Mouse (Mus musculus) heart, embryonic 15.5 days (tissue): Measurements from ENCODE around the gene Sh3bgr. TPM values are rescaled to one million over a fixed set of nuclear protein-coding genes. Genes with fewer than 3 reads are reported as not detected.
A peak's percentile ranks its signal among the peaks of the same experiment; 100 is the strongest.

ENCODE experiments used
- ATAC-seq: fragments of 200-750 bp; cut with Nextera tagmentation; replicated peaks from 2 replicates; pipeline ENCODE4 v1.8.0; 2017; ENCODE audit warnings: low read depth, moderate TSS enrichment; ENCODE audit not compliant: insufficient number of reproducible peaks, insufficient read depth, low FRiP score
- H3K27ac ChIP-seq: fragments of 300-500 bp; sonication (generic); 2 replicates; pipeline ENCODE4 v1.5.1; 2015; ENCODE audit warnings: mild to moderate bottlenecking, inconsistent platforms
- H3K27me3 ChIP-seq: fragments of 300-500 bp; sonication (generic); 2 replicates; pipeline ENCODE4 v1.6.1; 2015; ENCODE audit warnings: inconsistent platforms
- H3K36me3 ChIP-seq: fragments of 300-500 bp; sonication (generic); 2 replicates; pipeline ENCODE4 v1.6.1; 2015; ENCODE audit warnings: mild to moderate bottlenecking, inconsistent platforms
- H3K4me1 ChIP-seq: fragments of 300-500 bp; sonication (generic); replicated peaks from 2 replicates; pipeline ENCODE4 v1.6.1; 2015; ENCODE audit warnings: inconsistent platforms
- H3K4me2 ChIP-seq: fragments of 300-500 bp; sonication (generic); 2 replicates; pipeline ENCODE4 v1.6.1; 2015; ENCODE audit warnings: inconsistent platforms, mild to moderate bottlenecking, moderate library complexity
- H3K4me3 ChIP-seq: fragments of 300-500 bp; sonication (generic); 2 replicates; pipeline ENCODE4 v1.5.1; 2015; ENCODE audit warnings: mild to moderate bottlenecking, inconsistent platforms
- H3K9ac ChIP-seq: fragments of 300-500 bp; sonication (generic); 2 replicates; pipeline ENCODE4 v1.6.1; 2015; ENCODE audit warnings: mild to moderate bottlenecking, inconsistent platforms
- H3K9me3 ChIP-seq: fragments of 300-500 bp; sonication (generic); replicated peaks from 2 replicates; pipeline ENCODE4 v1.6.1; 2016; ENCODE audit warnings: inconsistent platforms
- WGBS: fragments of 180-500 bp; shearing (Covaris S2); methylation state at CpG from one replicate; pipeline ENCODE4 v1.1.7; 2015; ENCODE audit warnings: mixed read lengths; 5-methylcytosine and 5-hydroxymethylcytosine counted together
- polyA plus RNA-seq: library from polyadenylated mRNA; unstranded; fragments of >200 nt; fragmentation: Nextera tagmentation; extraction: Ambion mirVana; gene quantifications from 2 replicates; pipeline ENCODE4 v1.2.1, GENCODE M21; 2015

Sh3bgr gene
- polyA plus RNA-seq, 1 experiment from 2014 or later = 595 TPM

GRCm38 (mm10) chr16:96213027-96213426 is 12.8 kb downstream of the Sh3bgr start:
- Histone ChIP-seq H3K9ac (no peak overlapping the region), H3K4me2 (peak overlapping the region; percentile 22; the same call in 1 of the 2 replicates), H3K36me3 (peaks cover 12% of the 10 kb centered on the region; the same call in 1 of the 2 replicates), H3K27ac (peak overlapping the region; percentile 92), H3K27me3 (no peaks in the 10 kb centered on the region), H3K9me3 (no peaks in the 10 kb centered on the region), H3K4me1 (peaks cover 43% of the 10 kb centered on the region), H3K4me3 (no peak overlapping the region)
- peak; percentile 86 for ATAC-seq
- 60% methylated on average over 4 of the region's 4 CpGs for WGBS

DNA sequence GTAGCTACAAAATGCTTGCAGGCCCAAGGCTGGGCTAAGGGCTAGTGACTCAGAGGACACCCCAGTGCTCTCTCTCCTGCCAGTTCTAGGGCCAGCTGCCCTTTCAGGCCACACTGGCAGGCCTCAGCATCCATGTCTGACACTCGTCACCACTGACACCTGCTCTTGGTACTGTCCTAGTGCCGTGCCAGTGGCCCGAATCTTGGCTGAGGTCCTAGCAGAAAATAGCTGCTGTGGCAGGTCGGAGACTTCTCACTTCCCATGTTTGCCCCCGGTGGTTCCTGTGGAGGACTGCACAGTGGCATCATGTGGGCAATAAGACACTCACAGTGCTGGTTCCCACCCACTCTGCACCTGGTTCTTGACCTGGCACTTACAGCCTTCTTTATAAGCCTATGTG is 21.2 kb downstream of the Sh3bgr start:
- 33% methylated on average over 5 of the region's 5 CpGs for WGBS
- H3K27me3 ChIP-seq = no peaks in the 10 kb centered on the region
- no peak overlapping the region for H3K9ac ChIP-seq
- peaks cover 31% of the 10 kb centered on the region for H3K4me1 ChIP-seq
- H3K4me3 ChIP-seq = no peak overlapping the region
- peak; percentile 65 for ATAC-seq
- H3K9me3 ChIP-seq = no peaks in the 10 kb centered on the region
- no peak overlapping the region for H3K4me2 ChIP-seq
- H3K27ac ChIP-seq = peak overlapping the region; percentile 68
- H3K36me3 ChIP-seq = peaks cover 23% of the 10 kb centered on the region

DNA sequence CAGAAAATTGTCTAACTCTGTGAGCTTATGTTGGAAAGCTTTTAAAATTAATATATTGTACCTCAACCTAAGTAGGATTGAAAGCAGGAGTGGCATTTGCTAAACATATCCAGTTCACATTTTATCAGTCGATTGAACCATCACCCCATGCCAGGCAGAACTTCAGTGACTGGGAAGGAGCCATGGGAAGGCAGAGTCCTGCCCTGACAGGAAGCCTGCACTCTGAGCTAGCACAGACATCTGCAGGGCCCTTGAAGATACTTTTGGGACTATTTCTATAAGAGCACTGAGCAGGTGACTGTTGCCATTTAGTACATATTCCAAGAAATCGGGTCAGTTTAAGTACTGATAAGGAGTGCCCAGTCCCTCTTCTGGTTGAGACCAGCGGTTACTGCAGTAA is 21.7 kb downstream of the Sh3bgr start:
- ATAC-seq = no peak
- H3K27me3 ChIP-seq = no peaks in the 10 kb centered on the region

GRCm38 (mm10) chr16:96222452-96222851 is 22.2 kb downstream of the Sh3bgr start:
- H3K27me3 ChIP-seq = no peaks in the 10 kb centered on the region
- H3K4me2 ChIP-seq = no peak overlapping the region
- peaks cover 23% of the 10 kb centered on the region for H3K36me3 ChIP-seq
- peaks cover 31% of the 10 kb centered on the region for H3K4me1 ChIP-seq
- no peak overlapping the region for H3K4me3 ChIP-seq
- peak overlapping the region; percentile 40 for H3K27ac ChIP-seq
- H3K9ac ChIP-seq = no peak overlapping the region
- H3K9me3 ChIP-seq = no peaks in the 10 kb centered on the region
- ATAC-seq = no peak
- 76% methylated on average over 1 of the region's 1 CpGs for WGBS

More for the DNA sequence above, 21.7 kb downstream of the Sh3bgr start:
- Histone ChIP-seq H3K9ac (no peak overlapping the region), H3K36me3 (peaks cover 23% of the 10 kb centered on the region), H3K4me2 (no peak overlapping the region), H3K9me3 (no peaks in the 10 kb centered on the region), H3K4me3 (no peak overlapping the region), H3K4me1 (peaks cover 31% of the 10 kb centered on the region), H3K27ac (peak overlapping the region; percentile 68)
- whole genome bisulfite sequencing = 69% methylated on average over 3 of the region's 3 CpGs

GRCm38 (mm10) chr16:96228438-96228837 is 28.2 kb downstream of the Sh3bgr start:
- no peaks in the 10 kb centered on the region for H3K27me3 ChIP-seq
- peaks cover 31% of the 10 kb centered on the region for H3K36me3 ChIP-seq
- H3K4me1 ChIP-seq = peaks cover 11% of the 10 kb centered on the region; the same call in 1 of the 2 replicates
- H3K4me2 ChIP-seq = no peak overlapping the region
- WGBS = 68% methylated on average over 13 of the region's 13 CpGs
- no peak for ATAC-seq
- H3K9me3 ChIP-seq = no peaks in the 10 kb centered on the region
- no peak overlapping the region for H3K4me3 ChIP-seq
- H3K27ac ChIP-seq = peak overlapping the region; percentile 25
- no peak overlapping the region for H3K9ac ChIP-seq

GRCm38 (mm10) chr16:96229044-96229555 is 28.9 kb downstream of the Sh3bgr start:
- Histone ChIP-seq H3K27ac (peak overlapping the region; percentile 25), H3K4me2 (no peak overlapping the region), H3K4me1 (peaks cover 11% of the 10 kb centered on the region; the same call in 1 of the 2 replicates), H3K27me3 (no peaks in the 10 kb centered on the region), H3K36me3 (peaks cover 28% of the 10 kb centered on the region), H3K9me3 (no peaks in the 10 kb centered on the region), H3K9ac (no peak overlapping the region), H3K4me3 (no peak overlapping the region)
- peak; percentile 78 for ATAC-seq
- 34% methylated on average over 8 of the region's 8 CpGs for WGBS

GRCm38 (mm10) chr16:96230411-96230810 is 30.2 kb downstream of the Sh3bgr start:
- H3K4me3 ChIP-seq = no peak overlapping the region
- peaks cover 11% of the 10 kb centered on the region; the same call in 1 of the 2 replicates for H3K4me1 ChIP-seq
- no peak for ATAC-seq
- no peaks in the 10 kb centered on the region for H3K9me3 ChIP-seq
- WGBS = 32% methylated on average over 11 of the region's 11 CpGs
- H3K36me3 ChIP-seq = peaks cover 21% of the 10 kb centered on the region
- H3K4me2 ChIP-seq = no peak overlapping the region
- no peak overlapping the region for H3K9ac ChIP-seq
- no peak overlapping the region for H3K27ac ChIP-seq
- H3K27me3 ChIP-seq = no peaks in the 10 kb centered on the region

GRCm38 (mm10) chr16:96231251-96231650 is 31.0 kb downstream of the Sh3bgr start:
- no peak overlapping the region for H3K27ac ChIP-seq
- H3K4me3 ChIP-seq = no peak overlapping the region
- no peaks in the 10 kb centered on the region for H3K27me3 ChIP-seq
- H3K4me1 ChIP-seq = peaks cover 11% of the 10 kb centered on the region; the same call in 1 of the 2 replicates
- 84% methylated on average over 4 of the region's 4 CpGs for WGBS
- no peak overlapping the region for H3K4me2 ChIP-seq
- no peak for ATAC-seq
- H3K36me3 ChIP-seq = peaks cover 16% of the 10 kb centered on the region; the same call in 1 of the 2 replicates
- no peak overlapping the region for H3K9ac ChIP-seq
- no peaks in the 10 kb centered on the region for H3K9me3 ChIP-seq

- WGBS = 82% methylated on average over 8 of the region's 8 CpGs
- H3K4me1 ChIP-seq = peaks cover 11% of the 10 kb centered on the region; the same call in 1 of the 2 replicates
Measured at GRCm38 (mm10) chr16:96231974-96232373, 31.7 kb downstream of the Sh3bgr start.

DNA sequence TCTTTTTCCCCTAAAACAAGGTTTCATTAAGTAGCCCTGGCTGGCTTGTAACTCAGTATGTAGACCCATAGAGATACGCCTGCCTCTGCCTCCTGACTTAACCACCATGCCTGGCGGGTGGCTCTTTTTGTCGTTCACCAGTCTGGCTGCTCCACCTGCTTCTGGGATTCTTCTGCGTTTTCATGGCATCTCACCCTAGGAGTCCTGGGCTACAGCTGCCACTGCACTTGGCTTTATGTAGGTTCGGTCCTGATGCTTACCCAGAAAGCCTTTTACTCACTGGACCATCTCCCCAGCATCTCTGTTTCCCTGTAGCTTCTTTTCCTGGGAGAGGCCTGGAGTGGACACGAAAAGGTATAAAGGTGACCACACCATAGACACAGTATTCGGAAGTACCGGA is 33.7 kb downstream of the Sh3bgr start:
- H3K4me2 ChIP-seq = no peak overlapping the region
- H3K9me3 ChIP-seq = no peaks in the 10 kb centered on the region
- no peak overlapping the region for H3K9ac ChIP-seq
- WGBS = 83% methylated on average over 8 of the region's 8 CpGs
- H3K27me3 ChIP-seq = no peaks in the 10 kb centered on the region
- ATAC-seq = no peak
- H3K36me3 ChIP-seq = no peaks in the 10 kb centered on the region
- no peak overlapping the region for H3K27ac ChIP-seq
- peaks cover 2% of the 10 kb centered on the region; the same call in 1 of the 2 replicates for H3K4me1 ChIP-seq
- H3K4me3 ChIP-seq = no peak overlapping the region

More at GRCm38 (mm10) chr16:96231974-96232373, 31.7 kb downstream of the Sh3bgr start:
- Histone ChIP-seq H3K27me3 (no peaks in the 10 kb centered on the region), H3K9me3 (no peaks in the 10 kb centered on the region), H3K27ac (no peak overlapping the region), H3K9ac (no peak overlapping the region), H3K36me3 (peaks cover 9% of the 10 kb centered on the region; the same call in 1 of the 2 replicates), H3K4me2 (no peak overlapping the region), H3K4me3 (no peak overlapping the region)
- no peak for ATAC-seq

GRCm38 (mm10) chr16:96235366-96235970 is 35.2 kb downstream of the Sh3bgr start, which contains the start of gene B3galt5:
Gene B3galt5 (plus strand): TSS chr16:96235801.
- no peaks in the 10 kb centered on the region for H3K4me1 ChIP-seq
- H3K4me2 ChIP-seq = no peak within 1 kb of the TSS
- H3K36me3 ChIP-seq = no peaks in the 10 kb centered on the region
- no peaks in the 10 kb centered on the region for H3K27me3 ChIP-seq
- no peak within 1 kb of the TSS for H3K4me3 ChIP-seq
- H3K9me3 ChIP-seq = no peaks in the 10 kb centered on the region
- ATAC-seq = no peak
- H3K9ac ChIP-seq = no peak within 1 kb of the TSS
- H3K27ac ChIP-seq = no peak within 1 kb of the TSS
- 76% methylated on average over 17 of the region's 17 CpGs for WGBS

- WGBS = 74% methylated on average over 6 of the region's 6 CpGs
- Histone ChIP-seq H3K4me2 (no peak overlapping the region), H3K4me3 (no peak overlapping the region), H3K27me3 (no peaks in the 10 kb centered on the region), H3K4me1 (no peaks in the 10 kb centered on the region), H3K27ac (no peak overlapping the region), H3K36me3 (no peaks in the 10 kb centered on the region), H3K9me3 (no peaks in the 10 kb centered on the region; the same call in 1 of the 2 replicates), H3K9ac (no peak overlapping the region)
- no peak for ATAC-seq
Measured at GRCm38 (mm10) chr16:96244496-96244895, 44.2 kb downstream of the Sh3bgr start.
